Mouse (Mus musculus) adrenal gland, postnatal 4 days (tissue): Measurements from ENCODE around the gene Ctxn1. TPM values are rescaled to one million over a fixed set of nuclear protein-coding genes. Genes with fewer than 3 reads are reported as not detected.

ENCODE experiments used
- DNase-seq, 2 experiments: peaks; one replicate each; pipeline ENCODE4 v3.0.0; 2021 to 2022; ENCODE audit warnings: low spot score in 2 of 2, mixed read lengths in 2 of 2
- total RNA-seq, 2 experiments: library from RNA; stranded (reverse); gene quantifications; 2 replicates each; pipeline ENCODE4 v1.2.3; 2021

The Ctxn1 gene
- total RNA-seq, 2 experiments from 2014 or later = 25.9 to 42.7 TPM

GRCm38 (mm10) chr8:4216296-4216695, 42.8 kb downstream of the Ctxn1 start:
- no peak for DNase-seq

DNA sequence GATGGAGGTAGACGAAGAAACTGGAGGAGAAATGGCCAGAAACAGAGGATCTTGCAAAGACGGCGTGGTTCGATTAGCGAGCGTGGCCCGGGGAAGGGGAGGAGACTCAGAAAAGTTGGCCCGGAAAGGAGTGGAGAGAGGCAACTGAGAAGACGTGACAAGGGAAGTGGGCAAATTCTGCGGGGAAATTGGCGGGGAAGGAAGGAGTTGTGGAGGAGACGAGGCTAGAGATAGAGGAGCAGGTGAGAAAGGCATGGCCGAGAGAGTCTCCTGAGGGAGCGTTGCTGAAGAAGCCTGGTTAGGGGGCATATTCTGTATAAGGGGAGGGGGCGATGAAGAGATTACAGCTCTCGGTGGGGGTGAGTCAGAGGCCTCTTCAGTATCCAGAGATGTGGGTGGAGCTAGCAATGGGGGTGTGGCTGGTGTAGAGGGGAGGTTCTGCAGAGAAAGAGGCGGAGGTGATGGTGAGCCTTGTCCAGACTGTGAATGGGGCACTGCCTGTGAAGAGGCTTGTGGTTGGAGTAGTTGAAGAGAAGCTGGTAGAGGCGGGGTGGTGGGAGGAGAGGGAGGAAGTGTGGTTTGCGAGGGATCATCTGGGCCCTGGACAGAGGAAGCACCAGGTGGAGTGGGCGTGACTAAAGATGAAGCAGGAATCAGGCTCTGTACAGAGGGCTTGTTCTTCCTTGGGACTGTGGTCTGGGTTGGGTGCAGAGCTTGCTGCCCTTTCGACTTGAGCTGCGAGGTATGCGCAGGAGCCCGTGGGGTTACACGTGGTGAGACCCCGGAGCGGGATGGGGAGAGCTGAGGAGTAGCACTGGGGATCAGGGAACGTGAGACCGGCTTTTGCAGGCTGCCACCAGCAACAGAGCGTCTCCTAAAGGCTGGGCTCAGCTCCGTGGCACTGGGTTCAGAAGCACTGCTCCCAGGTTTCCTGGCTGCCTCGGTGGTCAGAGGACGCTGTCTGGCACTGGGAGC, 44.8 kb downstream of the Ctxn1 start:
- peak; percentile 38 to 56 for DNase-seq

GRCm38 (mm10) chr8:4213210-4214005, 45.7 kb downstream of the Ctxn1 start:
- DNase-seq = peak; percentile 52 to 61

DNA sequence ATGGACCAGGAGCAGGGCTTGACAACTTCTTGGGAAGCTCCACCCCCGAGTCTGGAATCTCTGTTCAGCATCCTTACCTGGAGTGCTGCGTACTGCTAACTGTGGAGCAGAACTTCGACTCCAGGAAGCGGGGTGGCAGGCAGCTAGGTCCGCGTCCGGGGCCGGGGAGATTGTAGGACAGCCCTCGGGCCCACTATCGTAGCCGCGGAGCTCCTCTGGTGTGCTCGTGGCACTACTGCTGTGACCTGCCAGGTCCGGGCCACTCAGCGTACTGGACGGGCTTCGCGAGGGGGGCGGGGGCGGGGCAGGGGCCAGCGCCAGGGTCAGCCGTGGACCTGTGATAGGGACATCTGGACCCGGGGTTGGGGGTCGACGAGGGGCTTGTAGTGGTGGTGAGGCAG, 46.3 kb downstream of the Ctxn1 start:
- no peak for DNase-seq

- DNase-seq = no peak
These were observed 48.0 kb downstream of the Ctxn1 start for GRCm38 (mm10) chr8:4211097-4211496.

Other genes starting within 250 kb of the Ctxn1 start
- gene Cd209f, start 153.4 kb downstream of the Ctxn1 start, total RNA-seq = 1 to 10 TPM; 1.0 to 2.1 TPM
- under 1 TPM in 1 of 2 experiments, not detected in 1; 0.54 TPM for gene Cd209g, start 125.2 kb downstream of the Ctxn1 start, total RNA-seq
- gene Evi5l, start 92.7 kb downstream of the Ctxn1 start, total RNA-seq = 10 to 100 TPM; 46.2 to 47.0 TPM
- gene Prr36, start 41.8 kb downstream of the Ctxn1 start, total RNA-seq = 10 to 100 TPM in 1 of 2 experiments, 1 to 10 TPM in 1; 9.6 to 10.6 TPM
- 10 to 100 TPM; 13.6 to 15.2 TPM for gene Lrrc8e, start 32.4 kb downstream of the Ctxn1 start, total RNA-seq
- gene Map2k7, start 20.5 kb downstream of the Ctxn1 start, total RNA-seq = 100 to 1,000 TPM; 121 to 129 TPM
- gene Gm49320, start 20.4 kb downstream of the Ctxn1 start, total RNA-seq = 1 to 10 TPM; 4.4 to 6.0 TPM
- gene Tgfbr3l, start 11.1 kb downstream of the Ctxn1 start, total RNA-seq = 10 to 100 TPM; 42.4 to 49.1 TPM
- gene Snapc2, start 6.2 kb downstream of the Ctxn1 start, total RNA-seq = 10 to 100 TPM; 35.5 to 37.3 TPM
- gene Timm44, start 16.6 kb upstream of the Ctxn1 start, total RNA-seq = 100 to 1,000 TPM; 128 to 140 TPM
- gene Ccl25, start 65.9 kb upstream of the Ctxn1 start, total RNA-seq = 10 to 100 TPM; 22.7 to 26.9 TPM
- 10 to 100 TPM; 86.6 to 95.6 TPM for gene Elavl1, start 66.1 kb upstream of the Ctxn1 start, total RNA-seq
- gene Cers4, start 233.8 kb upstream of the Ctxn1 start, total RNA-seq = 10 to 100 TPM; 22.6 to 25.7 TPM